Mouse (Mus musculus) heart, adult 2 months (tissue): ENCODE measurements around the gene Nrip3. TPM values are rescaled to one million over a fixed set of nuclear protein-coding genes. Genes with fewer than 3 reads are reported as not detected.

ENCODE experiments used
- DNase-seq, 2 experiments: peaks; one replicate each; pipeline ENCODE4 v3.0.0; 2021
- H3K27ac ChIP-seq: fragments of 200-600 bp; 2 replicates; pipeline ENCODE4 v1.8.1; 2022
- H3K27me3 ChIP-seq: fragments of 200-500 bp; 2 replicates; pipeline ENCODE4 v1.6.1; 2012; ENCODE audit warnings: mild to moderate bottlenecking, low read length, inconsistent platforms, mixed read lengths; ENCODE audit not compliant: control insufficient read depth, insufficient read depth
- H3K36me3 ChIP-seq: fragments of 200-500 bp; 2 replicates; pipeline ENCODE4 v1.6.1; 2012; ENCODE audit warnings: low read length, inconsistent platforms; ENCODE audit not compliant: control insufficient read depth, insufficient read depth
- H3K4me1 ChIP-seq: fragments of 200-500 bp; 2 replicates; pipeline ENCODE4 v1.6.1; 2011; ENCODE audit warnings: low read length; ENCODE audit not compliant: control insufficient read depth, insufficient read depth
- H3K4me3 ChIP-seq: fragments of 200-600 bp; 2 replicates; pipeline ENCODE4 v1.8.1; 2022
- H3K79me2 ChIP-seq: fragments of 200-500 bp; replicated peaks from 2 replicates; pipeline ENCODE4 v1.6.1; 2012; ENCODE audit warnings: mild to moderate bottlenecking, inconsistent platforms, low read length, moderate library complexity, mixed read lengths; ENCODE audit not compliant: control insufficient read depth, insufficient read depth
- H3K9ac ChIP-seq: fragments of 200-500 bp; 2 replicates; pipeline ENCODE4 v1.6.1; 2012; ENCODE audit warnings: low read depth, mild to moderate bottlenecking, control low read depth, inconsistent platforms, low read length, mixed read lengths
- CTCF ChIP-seq: fragments of 200-600 bp; IDR thresholded peaks from 2 replicates; pipeline ENCODE4 v1.8.1; 2022; ENCODE audit warnings: antibody characterized with exemption, mild to moderate bottlenecking, moderate library complexity
- EP300 ChIP-seq: fragments of 200-500 bp; IDR thresholded peaks from 2 replicates; pipeline ENCODE4 v1.6.1; 2011; ENCODE audit warnings: low read depth, low read length, control low read depth; ENCODE audit not compliant: insufficient read depth
- POLR2A ChIP-seq: fragments of 200-500 bp; IDR thresholded peaks from 2 replicates; pipeline ENCODE4 v1.6.1; 2011; ENCODE audit warnings: mild to moderate bottlenecking, low read depth, low read length, control low read depth; ENCODE audit not compliant: insufficient read depth
- WGBS: fragments of 180-500 bp; shearing (Covaris S2); methylation state at CpG from one replicate; pipeline ENCODE4 v1.1.7; 2018; 5-methylcytosine and 5-hydroxymethylcytosine counted together
- intact Hi-C: fragments of 180-260 bp; cut with DNase I; formaldehyde crosslinking; loops from one replicate; pipeline ENCODE4 v1.15.1; 2025
- polyA plus RNA-seq: library from polyadenylated mRNA; depleted of rRNA; stranded (reverse); fragments of >200 nt; gene quantifications from 2 replicates; pipeline ENCODE4 v1.2.3, GENCODE M21; 2012
- total RNA-seq, 2 experiments: library from RNA; stranded (reverse); gene quantifications; 2 replicates each; pipeline ENCODE4 v1.2.3; 2021

Nrip3 gene
- total and polyA plus RNA-seq, 3 experiments: 0.05 to 0.36 (median 0.10) TPM

GRCm38 (mm10) chr7:109800626-109801025 is 18.8 kb upstream of the Nrip3 start:
- Histone ChIP-seq H3K27me3 (no peaks in the 10 kb centered on the region), H3K4me3 (no peak overlapping the region), H3K36me3 (peaks cover 2% of the 10 kb centered on the region; the same call in 1 of the 2 replicates), H3K4me1 (peaks cover 7% of the 10 kb centered on the region), H3K9ac (no peak overlapping the region), H3K27ac (no peak overlapping the region), H3K79me2 (no peaks in the 10 kb centered on the region)
- WGBS: 96% methylated on average over 4 of the region's 4 CpGs
- intact Hi-C loops: no loop called here
- TF ChIP-seq EP300: no peak
- TF ChIP-seq CTCF: no peak
- no peak for TF ChIP-seq POLR2A
- no peak for DNase-seq

GRCm38 (mm10) chr7:109799168-109799567 is 17.3 kb upstream of the Nrip3 start:
- Histone ChIP-seq H3K27ac (no peak overlapping the region), H3K27me3 (no peaks in the 10 kb centered on the region), H3K79me2 (no peaks in the 10 kb centered on the region), H3K4me3 (no peak overlapping the region), H3K9ac (no peak overlapping the region), H3K4me1 (peaks cover 9% of the 10 kb centered on the region), H3K36me3 (peaks cover 2% of the 10 kb centered on the region; the same call in 1 of the 2 replicates)
- no peak for DNase-seq
- TF ChIP-seq EP300 (no peak), CTCF (no peak), POLR2A (no peak)
- intact Hi-C loops: no loop called here
- 25% methylated on average over 11 of the region's 11 CpGs for WGBS

- DNase-seq: no peak
- peaks cover 7% of the 10 kb centered on the region for H3K4me1 ChIP-seq
- TF ChIP-seq EP300 (no peak), CTCF (no peak), POLR2A (no peak)
- H3K79me2 ChIP-seq: no peaks in the 10 kb centered on the region
- intact Hi-C loops: no loop called here
- H3K27ac ChIP-seq: no peak overlapping the region
- H3K4me3 ChIP-seq: no peak overlapping the region
- 49% methylated on average over 5 of the region's 5 CpGs for WGBS
- H3K27me3 ChIP-seq: no peaks in the 10 kb centered on the region
- H3K9ac ChIP-seq: no peak overlapping the region
- no peaks in the 10 kb centered on the region for H3K36me3 ChIP-seq
Measured at GRCm38 (mm10) chr7:109795564-109795963, 13.7 kb upstream of the Nrip3 start.

- 60% methylated on average over 2 of the region's 2 CpGs for WGBS
- Histone ChIP-seq H3K27ac (no peak overlapping the region), H3K27me3 (no peaks in the 10 kb centered on the region), H3K4me1 (peaks cover 3% of the 10 kb centered on the region), H3K4me3 (no peak overlapping the region), H3K36me3 (no peaks in the 10 kb centered on the region), H3K9ac (no peak overlapping the region), H3K79me2 (no peaks in the 10 kb centered on the region)
- DNase-seq: no peak
- intact Hi-C loops: no loop called here
- TF ChIP-seq EP300: no peak
- no peak for TF ChIP-seq CTCF
- no peak for TF ChIP-seq POLR2A
Measured at GRCm38 (mm10) chr7:109794556-109794955, 12.7 kb upstream of the Nrip3 start.

- DNase-seq: peak in 1 of 2 experiments; percentile 32
- Histone ChIP-seq H3K4me1 (peaks cover 2% of the 10 kb centered on the region; the same call in 1 of the 2 replicates), H3K36me3 (no peaks in the 10 kb centered on the region), H3K79me2 (no peaks in the 10 kb centered on the region), H3K4me3 (no peak overlapping the region), H3K27me3 (no peaks in the 10 kb centered on the region), H3K27ac (no peak overlapping the region), H3K9ac (no peak overlapping the region)
- 72% methylated on average over 2 of the region's 2 CpGs for WGBS
- intact Hi-C loops: loop anchor here (1.0 kb wide), 1 partner anchor 100 kb away; no protein-coding TSS in a partner anchor
- TF ChIP-seq CTCF (peak; percentile 87), POLR2A (no peak), EP300 (no peak)
Measured at GRCm38 (mm10) chr7:109792759-109793158, 10.9 kb upstream of the Nrip3 start.

- H3K4me1 ChIP-seq: peaks cover 2% of the 10 kb centered on the region; the same call in 1 of the 2 replicates
- no peak overlapping the region for H3K4me3 ChIP-seq
- H3K36me3 ChIP-seq: no peaks in the 10 kb centered on the region
- no peak for DNase-seq
- intact Hi-C loops: no loop called here
- H3K9ac ChIP-seq: no peak overlapping the region
- WGBS: 63% methylated on average over 3 of the region's 3 CpGs
- no peaks in the 10 kb centered on the region for H3K27me3 ChIP-seq
- no peak overlapping the region for H3K27ac ChIP-seq
- no peaks in the 10 kb centered on the region for H3K79me2 ChIP-seq
- TF ChIP-seq EP300 (no peak), POLR2A (no peak), CTCF (no peak)
Measured at GRCm38 (mm10) chr7:109790818-109791217, 9.0 kb upstream of the Nrip3 start.
